Mouse (Mus musculus) frontal cortex, postnatal 36 days (tissue): ENCODE data around the gene Dennd2c.
A peak's percentile ranks its signal among the peaks of the same experiment; 100 is the strongest.
"Not testable (repeated sequence)": the region's sequence is repeated elsewhere in the genome, so short reads cannot be mapped to it uniquely, and the experiment has no call there.

Source experiments
- DNase-seq, 2 experiments: peaks; one replicate each; pipeline ENCODE4 v3.0.0; 2022; ENCODE audit warnings: low spot score in 2 of 2

The Dennd2c gene

DNA sequence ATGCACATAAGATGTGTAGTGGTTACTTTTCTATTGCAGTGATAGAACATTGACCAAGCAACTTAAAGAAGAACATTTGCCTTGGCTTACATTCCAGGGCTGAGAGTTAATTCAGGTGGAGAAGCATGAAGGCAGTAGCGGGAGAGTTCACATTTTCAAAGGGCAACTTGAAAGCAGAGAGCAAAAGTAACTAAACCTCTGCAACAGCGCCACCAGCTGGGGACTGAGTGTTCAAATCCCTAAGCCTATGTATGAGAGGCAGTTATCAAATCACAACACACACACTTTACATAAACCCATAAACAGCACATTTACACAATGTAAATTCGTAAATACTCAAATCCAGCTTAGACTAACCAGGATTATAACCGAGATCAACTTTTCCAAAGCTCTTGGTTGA lies 67.4 kb downstream of the Dennd2c start:
- DNase-seq = peak; percentile 67 to 85

DNA sequence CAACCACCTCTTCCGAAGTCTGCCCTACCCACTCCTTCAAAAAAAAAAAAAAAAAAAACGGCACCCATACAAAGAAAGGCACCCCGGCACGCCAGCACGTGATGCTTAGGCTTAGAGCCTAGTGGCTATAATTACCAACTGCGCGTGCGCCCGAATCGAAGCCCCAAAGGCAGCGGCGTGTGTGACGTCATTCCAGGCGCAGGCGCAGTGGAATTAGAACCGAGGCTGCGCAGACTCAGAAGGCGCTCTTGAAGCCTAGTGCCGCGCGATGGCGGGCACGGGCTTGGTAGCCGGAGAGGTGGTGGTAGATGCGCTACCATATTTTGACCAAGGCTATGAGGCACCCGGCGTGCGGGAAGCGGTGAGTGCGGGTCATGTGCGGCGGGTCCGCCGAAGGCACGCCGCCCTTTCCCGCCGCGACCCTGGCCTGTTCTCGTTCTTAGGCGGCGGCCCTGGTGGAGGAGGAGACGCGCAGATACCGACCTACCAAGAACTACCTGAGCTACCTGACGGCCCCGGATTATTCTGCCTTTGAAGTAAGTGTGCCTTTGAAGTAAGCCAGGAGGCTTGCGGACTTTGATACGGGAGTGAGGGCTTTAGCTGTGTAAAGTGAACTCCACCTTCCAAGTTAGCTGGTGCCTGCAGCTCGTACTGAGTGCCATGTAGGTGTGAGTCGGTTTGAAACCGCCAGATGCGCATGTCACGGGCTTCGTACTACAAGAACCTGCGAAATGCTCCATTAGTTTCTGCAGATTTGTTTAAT lies 69.3 kb downstream of the Dennd2c start, which contains the start of gene Bcas2:
Gene Bcas2, plus strand, starts transcription at position 151 of the 763 bp plus-strand sequence.
- peak; percentile 98 to 99 for DNase-seq

GRCm38 (mm10) chr3:103172615-103173014 lies 70.2 kb downstream of the Dennd2c start:
- no peak for DNase-seq

- no peak for DNase-seq
Observed at GRCm38 (mm10) chr3:103176740-103177139, 74.3 kb downstream of the Dennd2c start.

- DNase-seq = no peak
Observed at GRCm38 (mm10) chr3:103179527-103179926, 77.1 kb downstream of the Dennd2c start.

- no peak for DNase-seq
Observed at GRCm38 (mm10) chr3:103181171-103181570, 78.8 kb downstream of the Dennd2c start.

- DNase-seq = no peak
Observed at GRCm38 (mm10) chr3:103182821-103183220, 80.4 kb downstream of the Dennd2c start.

DNA sequence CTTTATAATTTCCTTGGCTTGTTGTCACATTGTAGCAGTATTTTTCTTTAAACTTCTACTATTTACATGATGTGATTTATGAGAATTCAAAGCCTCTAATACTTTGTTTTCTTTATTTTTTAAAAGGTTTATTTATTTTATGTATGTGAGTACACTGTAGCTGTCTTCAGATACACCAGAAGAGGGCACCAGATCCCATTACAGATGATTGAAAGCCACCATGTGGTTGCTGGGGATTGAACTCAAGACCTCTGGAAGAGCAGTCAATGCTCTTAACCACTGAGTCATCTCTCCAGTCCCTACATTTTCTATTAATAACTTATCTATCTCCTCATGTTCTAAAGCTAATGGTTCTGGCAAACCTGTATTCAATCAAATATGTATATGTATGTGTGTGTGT lies 82.1 kb downstream of the Dennd2c start:
- not testable (repeated sequence) for DNase-seq

DNA sequence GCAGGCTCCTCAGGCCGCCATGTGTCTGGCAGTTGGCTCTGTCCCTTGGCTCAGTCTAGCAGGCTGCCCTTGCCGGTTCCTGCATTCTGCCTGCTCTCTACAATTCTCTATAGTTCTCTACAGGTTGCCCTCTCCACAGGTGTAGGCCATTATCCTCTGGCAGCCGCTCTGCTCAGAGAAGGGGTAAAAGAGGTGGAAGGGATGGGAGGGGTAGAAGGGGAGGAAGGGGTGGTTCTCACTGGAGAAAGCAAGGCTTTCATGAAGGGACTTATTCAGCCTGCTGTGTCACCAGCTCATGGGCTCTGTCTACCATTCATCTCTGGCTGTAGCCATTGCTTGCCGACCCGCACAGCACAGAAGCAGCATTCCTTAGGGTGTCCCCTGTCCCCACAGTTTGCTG lies 86.0 kb downstream of the Dennd2c start:
- DNase-seq = no peak

- no peak for DNase-seq
Observed at GRCm38 (mm10) chr3:103188856-103189255, 86.5 kb downstream of the Dennd2c start.

DNA sequence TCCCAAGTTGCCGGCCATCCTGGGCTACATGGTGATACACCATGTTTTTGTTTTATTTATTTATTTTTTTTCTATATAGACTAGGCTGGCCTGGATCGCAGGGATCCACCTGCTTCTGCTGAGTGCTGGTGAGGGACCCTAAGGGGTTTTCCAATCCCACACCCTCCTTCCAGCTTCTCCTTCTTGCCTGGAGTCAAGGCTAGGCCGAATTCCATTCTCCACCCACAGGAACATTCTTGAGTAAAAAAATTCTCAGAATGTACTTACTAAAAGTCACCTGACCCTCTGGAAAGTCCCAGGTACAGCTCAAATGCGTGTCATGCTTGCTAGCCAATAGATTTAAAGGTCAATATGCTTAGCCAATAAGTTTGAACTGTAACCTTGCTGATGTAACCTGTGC lies 89.8 kb downstream of the Dennd2c start:
- no peak for DNase-seq

DNA sequence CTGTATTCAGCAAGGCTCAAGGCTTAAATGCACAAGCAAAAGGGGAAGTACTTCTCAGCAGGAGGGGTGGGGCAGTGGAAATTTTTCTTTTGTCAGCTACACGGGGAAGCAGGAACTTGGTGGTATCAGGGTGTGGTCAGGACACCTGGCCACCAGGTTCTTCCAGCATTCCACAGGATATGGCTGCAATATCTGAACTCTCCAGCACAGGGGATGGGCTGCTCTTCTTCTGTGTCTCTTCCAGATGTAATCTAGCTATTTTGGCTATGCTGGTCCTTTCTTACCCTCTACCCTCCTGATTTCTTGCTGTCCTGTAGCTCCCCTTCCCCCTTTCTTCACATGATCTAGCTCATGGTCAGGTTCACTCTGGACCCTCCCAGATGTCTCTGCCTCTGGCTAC lies 90.8 kb downstream of the Dennd2c start:
- no peak for DNase-seq

GRCm38 (mm10) chr3:103196320-103196823 lies 94.0 kb downstream of the Dennd2c start:
- no peak for DNase-seq

DNA sequence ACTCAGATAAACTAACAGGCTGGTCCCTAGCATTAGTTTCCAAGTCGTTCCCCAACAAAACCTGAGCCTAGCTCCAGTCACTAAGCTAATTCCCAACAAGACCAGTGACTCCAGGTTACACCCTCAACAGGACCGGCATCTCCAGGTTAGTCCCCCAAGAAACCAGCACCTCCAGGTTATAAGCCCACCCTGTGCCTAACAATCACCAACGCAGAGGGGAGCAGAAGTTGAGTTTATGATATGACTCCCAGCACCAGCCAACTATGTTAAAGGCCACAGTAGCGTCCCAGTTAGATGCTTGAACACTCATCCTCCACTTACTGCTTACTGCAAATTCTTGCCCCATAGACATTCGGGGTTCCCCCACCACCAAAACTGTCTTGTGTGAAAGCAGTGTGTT lies 97.0 kb downstream of the Dennd2c start:
- DNase-seq = no peak

GRCm38 (mm10) chr3:103201105-103201504 lies 98.7 kb downstream of the Dennd2c start:
- DNase-seq = not testable (repeated sequence)

- DNase-seq = no peak
Observed at GRCm38 (mm10) chr3:103203554-103203953, 101.2 kb downstream of the Dennd2c start.

GRCm38 (mm10) chr3:103204445-103204844 lies 102.0 kb downstream of the Dennd2c start:
- no peak for DNase-seq

GRCm38 (mm10) chr3:103206393-103206792 lies 104.0 kb downstream of the Dennd2c start:
- no peak for DNase-seq

GRCm38 (mm10) chr3:103207749-103208148 lies 105.3 kb downstream of the Dennd2c start:
- no peak for DNase-seq

DNA sequence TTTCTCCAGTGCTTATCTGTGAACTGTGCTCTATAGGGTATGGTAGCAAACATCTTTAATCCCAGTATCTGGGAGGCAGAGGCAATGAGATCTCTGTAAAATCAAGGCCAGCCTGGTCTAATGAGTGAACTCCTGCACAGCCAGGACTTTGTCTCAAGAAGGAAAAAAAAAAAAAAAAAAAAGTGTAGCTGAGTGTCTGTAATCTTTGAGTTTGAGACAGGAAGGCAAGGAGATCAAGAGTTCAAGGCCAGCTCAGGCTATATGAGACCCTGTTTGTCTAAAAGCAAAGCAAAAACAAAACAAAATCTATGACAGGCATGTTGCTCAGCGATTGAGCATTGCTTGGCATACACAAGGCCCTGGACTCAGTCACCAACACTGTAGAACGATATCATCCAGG lies 105.8 kb downstream of the Dennd2c start:
- no peak for DNase-seq

DNA sequence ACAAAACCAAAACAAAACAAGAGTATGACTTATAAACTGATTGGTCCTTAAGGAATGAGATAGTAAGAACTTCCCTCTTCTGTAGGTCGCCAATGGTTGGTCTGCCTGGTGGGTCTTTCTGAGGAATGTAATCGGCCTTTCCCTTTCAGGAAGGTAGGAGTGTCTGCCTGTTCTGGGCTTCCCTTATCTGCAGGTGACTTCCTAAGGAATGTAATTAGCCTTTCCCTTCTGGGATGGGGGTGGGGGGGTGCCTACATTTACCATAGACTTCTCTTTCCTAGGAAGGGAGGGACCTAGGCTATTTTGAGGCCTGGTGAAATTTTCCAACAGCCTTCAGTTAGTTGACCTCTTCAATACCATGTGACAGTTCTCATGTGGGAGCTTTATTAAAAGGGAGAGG lies 108.7 kb downstream of the Dennd2c start:
- DNase-seq = no peak

- DNase-seq = no peak
Observed at GRCm38 (mm10) chr3:103212142-103212541, 109.7 kb downstream of the Dennd2c start.

GRCm38 (mm10) chr3:103213537-103213936 lies 111.1 kb downstream of the Dennd2c start:
- DNase-seq = no peak
